Mouse (Mus musculus) lung, postnatal 0 days (tissue): ENCODE data around the gene Pigs. TPM values are rescaled to one million over a fixed set of nuclear protein-coding genes. Genes with fewer than 3 reads are reported as not detected.
A peak's percentile ranks its signal among the peaks of the same experiment; 100 is the strongest.

ENCODE experiments used
- ATAC-seq: fragments of 200-750 bp; cut with Nextera tagmentation; 2 replicates; pipeline ENCODE4 v1.8.0; 2017; ENCODE audit warnings: moderate library complexity
- DNase-seq: peaks from one replicate; pipeline ENCODE4 v3.0.0-alpha.2; 2016; ENCODE audit warnings: low spot score
- H3K27ac ChIP-seq: fragments of 300-500 bp; sonication (generic); 2 replicates; pipeline ENCODE4 v1.5.1; 2014; ENCODE audit warnings: antibody characterized with exemption, mild to moderate bottlenecking, low read length, mixed read lengths
- H3K27me3 ChIP-seq: fragments of 300-500 bp; sonication (generic); replicated peaks from 2 replicates; pipeline ENCODE4 v1.6.1; 2014; ENCODE audit warnings: low read length, mixed read lengths; ENCODE audit not compliant: insufficient read depth
- H3K36me3 ChIP-seq: fragments of 300-500 bp; sonication (generic); 2 replicates; pipeline ENCODE4 v1.6.1; 2014; ENCODE audit warnings: low read length, mixed read lengths; ENCODE audit not compliant: insufficient read depth
- H3K4me1 ChIP-seq: fragments of 300-500 bp; sonication (generic); 2 replicates; pipeline ENCODE4 v1.6.1; 2014; ENCODE audit warnings: antibody characterized with exemption, low read depth, low read length, mixed read lengths; ENCODE audit not compliant: insufficient read depth
- H3K4me2 ChIP-seq: fragments of 300-500 bp; sonication (generic); replicated peaks from 2 replicates; pipeline ENCODE4 v1.6.1; 2014; ENCODE audit warnings: low read depth, mild to moderate bottlenecking, low read length, moderate library complexity, mixed read lengths
- H3K4me3 ChIP-seq: fragments of 300-500 bp; sonication (generic); 2 replicates; pipeline ENCODE4 v1.5.1; 2014; ENCODE audit warnings: low read depth, low read length
- H3K9ac ChIP-seq: fragments of 300-500 bp; sonication (generic); replicated peaks from 2 replicates; pipeline ENCODE4 v1.6.1; 2014; ENCODE audit warnings: low read depth, mild to moderate bottlenecking
- H3K9me3 ChIP-seq: fragments of 300-500 bp; sonication (generic); 2 replicates; pipeline ENCODE4 v1.6.1; 2016; ENCODE audit warnings: low read length, mixed read lengths
- CTCF ChIP-seq: IDR thresholded peaks from 2 replicates; pipeline ENCODE4 v1.5.1; 2016; ENCODE audit warnings: antibody characterized with exemption, mild to moderate bottlenecking
- EP300 ChIP-seq: IDR thresholded peaks from 2 replicates; pipeline ENCODE4 v1.6.1; 2016; ENCODE audit warnings: antibody characterized with exemption, mild to moderate bottlenecking, control low read depth
- WGBS: fragments of 180-500 bp; shearing (Covaris S2); extraction: QIAGEN DNeasy Blood & Tissue Kit; methylation state at CpG from one replicate; pipeline ENCODE4 v1.1.7; 2014; 5-methylcytosine and 5-hydroxymethylcytosine counted together
- polyA plus RNA-seq: library from polyadenylated mRNA; unstranded; fragments of >200 nt; fragmentation: Nextera tagmentation; extraction: Ambion mirVana; gene quantifications from 2 replicates; pipeline ENCODE4 v1.2.1, GENCODE M21; 2015

The Pigs gene
- polyA plus RNA-seq, 1 experiment from 2014 or later, result 47.2 TPM

DNA sequence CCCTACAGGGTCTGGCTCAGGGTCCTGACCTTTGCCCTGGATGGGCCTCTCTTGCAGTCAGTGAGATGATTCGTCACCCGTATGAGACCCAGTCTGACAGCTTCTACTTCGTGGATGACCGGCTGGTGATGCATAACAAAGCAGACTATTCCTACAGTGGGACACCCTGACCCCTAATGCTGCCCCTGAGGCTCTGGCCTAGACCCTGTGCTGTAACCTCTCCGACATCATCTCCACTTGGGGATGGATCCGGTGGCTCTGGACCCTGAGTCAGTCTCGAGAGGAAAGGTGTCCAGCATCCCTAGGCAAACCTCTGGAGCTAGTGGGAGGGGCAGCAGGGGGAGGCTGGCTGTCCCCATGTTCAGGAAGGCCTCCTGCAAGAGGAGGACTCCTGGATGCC, 20.3 kb downstream of the Pigs start:
- no peak for DNase-seq
- Histone ChIP-seq H3K4me2 (0 out of 2 replicates have a peak overlapping the region, but pooled peaks have one; percentile 1), H3K27me3 (no peaks in the 10 kb centered on the region), H3K4me1 (peaks cover 22% of the 10 kb centered on the region), H3K9me3 (no peaks in the 10 kb centered on the region), H3K27ac (no peak overlapping the region), H3K4me3 (no peak overlapping the region), H3K36me3 (no peaks in the 10 kb centered on the region), H3K9ac (no peak overlapping the region)
- no peak for ATAC-seq
- WGBS, result 46% methylated on average over 7 of the region's 7 CpGs
- TF ChIP-seq CTCF, result no peak
- TF ChIP-seq EP300, result no peak

DNA sequence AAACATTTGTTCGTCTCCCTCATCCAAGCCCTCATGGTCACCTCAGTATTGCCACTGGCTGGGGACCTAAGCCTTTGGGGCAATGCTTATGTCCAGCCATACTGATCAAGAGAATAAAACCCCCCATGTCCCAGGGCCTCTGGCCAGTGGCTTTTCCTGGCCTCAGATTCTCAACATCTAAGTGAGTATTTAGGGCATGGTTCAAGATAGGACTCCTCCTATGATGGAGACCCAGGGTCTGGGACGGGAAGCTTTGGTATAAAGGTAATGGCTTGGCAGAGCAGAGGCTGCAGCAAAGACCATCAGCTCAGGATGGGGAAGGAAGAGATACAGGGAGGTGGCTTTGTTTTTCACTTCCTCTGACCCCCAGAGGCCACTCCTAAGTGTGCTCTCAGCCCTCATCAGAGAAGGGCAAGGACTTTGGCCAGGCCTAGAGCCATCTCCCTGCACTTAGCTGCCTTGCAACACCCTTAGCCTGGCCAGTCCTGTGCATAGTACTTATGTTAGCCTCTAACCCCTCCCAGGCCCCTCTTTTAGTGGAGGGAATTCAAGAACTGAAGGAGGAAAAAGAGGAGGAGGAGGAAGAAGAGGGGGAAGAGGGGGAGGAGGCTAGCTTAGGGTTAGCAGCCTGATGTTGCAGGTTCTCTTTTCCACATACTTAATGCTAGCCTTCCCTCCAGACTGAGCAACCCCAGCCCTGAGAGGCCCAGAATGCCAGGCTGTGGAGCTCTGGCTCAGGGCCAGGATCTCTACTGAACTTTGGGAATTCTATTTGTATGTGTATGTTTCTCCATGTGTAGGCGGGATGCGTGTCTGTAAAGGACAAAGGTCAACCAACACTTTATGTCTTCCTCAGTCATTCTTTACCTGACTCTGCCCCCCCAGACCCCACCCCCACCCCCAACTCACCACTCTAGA, 21.5 kb downstream of the Pigs start:
- H3K4me1 ChIP-seq, result peaks cover 17% of the 10 kb centered on the region
- 62% methylated on average over 4 of the region's 4 CpGs for WGBS
- peak; percentile 31; the same call in 1 of the 2 replicates for ATAC-seq
- H3K9ac ChIP-seq, result no peak overlapping the region
- no peak overlapping the region for H3K4me3 ChIP-seq
- peak; percentile 35 for DNase-seq
- no peak for TF ChIP-seq EP300
- H3K36me3 ChIP-seq, result no peaks in the 10 kb centered on the region
- H3K27me3 ChIP-seq, result no peaks in the 10 kb centered on the region
- H3K27ac ChIP-seq, result no peak overlapping the region
- H3K4me2 ChIP-seq, result no peak overlapping the region
- no peaks in the 10 kb centered on the region for H3K9me3 ChIP-seq

DNA sequence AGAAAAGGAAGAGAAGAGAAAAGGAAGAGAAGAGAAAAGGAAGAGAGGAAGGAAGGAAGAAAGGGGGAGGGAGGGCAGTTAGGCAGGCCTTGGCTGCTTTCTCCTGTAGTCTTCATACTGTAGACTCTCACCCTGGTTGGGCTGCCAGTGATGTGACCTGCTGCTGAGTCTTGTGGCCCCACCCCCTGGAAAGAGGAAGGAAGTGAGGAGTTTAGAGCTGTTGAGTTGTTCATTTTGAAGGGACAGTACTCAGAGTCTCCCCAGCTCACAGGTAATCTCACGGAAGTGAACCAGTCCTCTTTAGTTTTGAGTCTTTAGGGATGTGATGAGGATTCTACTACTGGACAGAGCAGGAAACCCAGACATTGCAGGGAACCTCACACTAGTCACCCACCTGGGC, 24.9 kb downstream of the Pigs start:
- 59% methylated on average over 1 of the region's 1 CpGs for WGBS
- H3K27me3 ChIP-seq, result no peaks in the 10 kb centered on the region

DNA sequence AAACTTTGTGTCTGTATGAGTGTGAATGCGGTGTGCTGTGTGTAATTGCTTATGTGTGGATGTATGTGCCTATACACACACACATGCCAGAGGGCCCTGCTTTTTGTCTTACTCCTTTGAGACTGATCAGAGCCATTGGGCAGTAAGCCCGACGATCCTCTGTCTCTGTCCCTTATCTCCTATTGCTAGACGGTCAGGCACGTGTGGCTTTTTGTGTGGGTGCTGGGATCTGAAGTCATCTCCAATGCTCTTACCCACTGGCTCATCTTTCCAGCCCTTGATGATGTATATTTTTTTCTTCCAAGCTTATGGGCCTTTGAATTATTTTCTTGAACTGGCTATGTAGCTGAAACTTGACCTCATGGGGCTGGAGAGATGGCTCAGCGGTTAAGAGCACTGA, 26.7 kb downstream of the Pigs start:
- DNase-seq, result no peak
- H3K9ac ChIP-seq, result no peak overlapping the region
- TF ChIP-seq EP300 (no peak), CTCF (no peak)
- 75% methylated on average over 6 of the region's 6 CpGs for WGBS
- H3K36me3 ChIP-seq, result no peaks in the 10 kb centered on the region
- H3K4me1 ChIP-seq, result peaks cover 1% of the 10 kb centered on the region
- H3K27me3 ChIP-seq, result no peaks in the 10 kb centered on the region
- no peak overlapping the region for H3K4me3 ChIP-seq
- no peak for ATAC-seq
- H3K27ac ChIP-seq, result no peak overlapping the region
- H3K9me3 ChIP-seq, result no peaks in the 10 kb centered on the region
- no peak overlapping the region for H3K4me2 ChIP-seq

More for the DNA sequence above, 24.9 kb downstream of the Pigs start:
- no peaks in the 10 kb centered on the region for H3K9me3 ChIP-seq
- H3K4me2 ChIP-seq, result no peak overlapping the region
- no peak for ATAC-seq
- no peak overlapping the region for H3K27ac ChIP-seq
- TF ChIP-seq CTCF (no peak), EP300 (no peak)
- peaks cover 3% of the 10 kb centered on the region for H3K4me1 ChIP-seq
- no peak for DNase-seq
- H3K36me3 ChIP-seq, result no peaks in the 10 kb centered on the region
- H3K9ac ChIP-seq, result no peak overlapping the region
- H3K4me3 ChIP-seq, result no peak overlapping the region

DNA sequence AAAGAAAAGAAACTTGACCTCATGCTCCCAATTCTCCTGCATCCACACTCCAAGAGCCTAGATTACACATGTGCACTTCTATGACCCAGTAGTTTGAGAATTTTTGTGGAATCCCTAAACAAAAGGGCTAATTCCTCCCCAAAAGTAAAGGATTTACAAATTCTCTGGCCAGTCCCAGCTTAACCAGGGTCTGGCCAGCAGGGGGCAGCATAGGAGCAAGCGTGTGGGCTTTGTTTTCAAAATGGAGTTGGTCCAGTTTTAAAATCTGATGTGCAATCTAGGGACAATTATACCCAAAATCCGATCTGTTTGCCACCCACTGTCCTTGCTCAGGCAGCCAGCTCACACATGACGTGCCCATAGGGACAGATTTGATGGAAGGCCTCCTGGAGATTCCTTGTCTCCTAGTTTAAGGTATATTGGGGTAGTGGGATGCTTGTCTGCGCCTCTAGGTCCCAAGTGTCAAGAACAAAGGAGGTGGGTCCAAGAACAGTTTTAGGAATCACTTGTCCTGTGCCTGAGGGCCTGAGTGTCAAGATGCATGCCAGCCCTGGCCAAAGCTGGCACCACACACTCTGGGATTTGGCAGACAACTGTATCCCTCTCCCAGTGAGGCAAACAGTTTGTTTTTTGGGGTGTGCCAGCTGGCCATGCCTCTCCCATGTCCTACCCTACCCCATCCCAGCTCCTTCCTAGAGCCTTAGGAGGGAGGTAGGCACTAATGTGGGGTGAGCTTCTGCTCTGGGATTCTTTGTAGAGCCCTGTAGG, 27.4 kb downstream of the Pigs start:
- TF ChIP-seq CTCF, result peak; percentile 84
- no peak for TF ChIP-seq EP300
- Histone ChIP-seq H3K4me1 (no peaks in the 10 kb centered on the region; the same call in 1 of the 2 replicates), H3K27ac (no peak overlapping the region), H3K4me3 (no peak overlapping the region), H3K9ac (no peak overlapping the region), H3K4me2 (no peak overlapping the region), H3K9me3 (no peaks in the 10 kb centered on the region), H3K27me3 (no peaks in the 10 kb centered on the region), H3K36me3 (no peaks in the 10 kb centered on the region)
- peak; percentile 69 for DNase-seq
- whole genome bisulfite sequencing, result 32% methylated on average over 4 of the region's 4 CpGs
- ATAC-seq, result no peak

DNA sequence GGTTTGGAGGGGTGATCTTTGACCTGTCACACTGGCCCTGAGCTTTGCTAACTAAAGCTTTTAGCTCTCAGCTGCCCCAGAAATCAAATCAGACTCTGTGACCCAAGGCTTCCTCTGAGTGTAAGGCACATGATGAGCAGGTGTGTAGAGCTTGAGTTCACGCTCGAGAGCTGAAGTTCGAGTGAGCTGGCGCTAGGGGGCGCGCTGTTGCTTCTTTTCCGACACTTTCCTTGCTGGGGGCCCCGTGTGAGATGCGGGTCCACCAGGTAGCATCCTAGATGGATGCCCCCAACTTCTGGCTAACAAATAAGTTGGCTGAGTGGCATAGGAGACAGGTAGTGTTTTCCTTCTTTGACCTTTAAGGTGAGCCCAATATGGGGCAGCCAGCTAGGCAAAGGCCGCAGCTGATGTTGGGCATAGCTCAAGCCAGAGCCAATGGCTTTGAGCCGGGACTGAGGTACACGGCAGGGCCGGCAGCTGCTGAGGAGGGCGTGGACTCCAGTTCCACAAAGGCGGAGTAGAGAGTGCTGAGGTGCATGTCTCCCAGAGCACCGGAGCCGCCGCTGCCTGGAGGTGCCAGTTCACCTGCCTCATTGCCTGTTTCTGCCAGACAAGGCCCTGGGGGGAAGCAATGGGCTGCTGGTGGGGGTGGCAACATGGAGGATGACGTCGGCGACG, 30.3 kb downstream of the Pigs start:
- Histone ChIP-seq H3K4me3 (no peak overlapping the region), H3K9ac (no peak overlapping the region), H3K27me3 (no peaks in the 10 kb centered on the region), H3K27ac (no peak overlapping the region), H3K4me2 (no peak overlapping the region), H3K9me3 (no peaks in the 10 kb centered on the region), H3K36me3 (no peaks in the 10 kb centered on the region), H3K4me1 (no peaks in the 10 kb centered on the region)
- DNase-seq (peak; percentile 56), ATAC-seq (no peak)
- TF ChIP-seq CTCF (peak; percentile 74), EP300 (no peak)
- 18% methylated on average over 22 of the region's 22 CpGs for WGBS
